Mouse (Mus musculus): ENCODE measurements around the gene Epn3.

Gene Epn3

GRCm38 (mm10) chr11:94471740-94472584 lies 27.8 kb downstream of the Epn3 start:
- DNase-seq (ENCODE audit: low spot score): no peak

DNA sequence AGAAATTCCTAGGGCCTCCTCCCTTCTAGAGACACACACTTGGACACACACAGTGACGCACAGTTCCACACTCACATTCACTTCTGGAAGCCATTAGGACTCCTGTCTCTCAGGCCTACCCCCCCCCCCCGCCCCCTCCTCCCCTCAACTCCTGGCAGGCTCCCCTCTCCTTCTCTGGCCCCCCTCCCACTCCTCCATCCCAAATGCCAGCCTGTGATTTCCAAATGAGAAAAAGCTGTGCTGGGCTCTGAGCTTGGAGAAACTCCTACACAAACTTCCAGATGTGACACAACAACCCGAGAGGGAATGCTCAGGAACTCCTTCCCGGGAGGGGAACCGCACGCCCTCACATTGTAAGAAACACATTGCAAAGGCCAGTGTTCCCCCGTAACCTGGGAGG lies 29.4 kb downstream of the Epn3 start:
- DNase-seq (ENCODE audit: low spot score): no peak

DNA sequence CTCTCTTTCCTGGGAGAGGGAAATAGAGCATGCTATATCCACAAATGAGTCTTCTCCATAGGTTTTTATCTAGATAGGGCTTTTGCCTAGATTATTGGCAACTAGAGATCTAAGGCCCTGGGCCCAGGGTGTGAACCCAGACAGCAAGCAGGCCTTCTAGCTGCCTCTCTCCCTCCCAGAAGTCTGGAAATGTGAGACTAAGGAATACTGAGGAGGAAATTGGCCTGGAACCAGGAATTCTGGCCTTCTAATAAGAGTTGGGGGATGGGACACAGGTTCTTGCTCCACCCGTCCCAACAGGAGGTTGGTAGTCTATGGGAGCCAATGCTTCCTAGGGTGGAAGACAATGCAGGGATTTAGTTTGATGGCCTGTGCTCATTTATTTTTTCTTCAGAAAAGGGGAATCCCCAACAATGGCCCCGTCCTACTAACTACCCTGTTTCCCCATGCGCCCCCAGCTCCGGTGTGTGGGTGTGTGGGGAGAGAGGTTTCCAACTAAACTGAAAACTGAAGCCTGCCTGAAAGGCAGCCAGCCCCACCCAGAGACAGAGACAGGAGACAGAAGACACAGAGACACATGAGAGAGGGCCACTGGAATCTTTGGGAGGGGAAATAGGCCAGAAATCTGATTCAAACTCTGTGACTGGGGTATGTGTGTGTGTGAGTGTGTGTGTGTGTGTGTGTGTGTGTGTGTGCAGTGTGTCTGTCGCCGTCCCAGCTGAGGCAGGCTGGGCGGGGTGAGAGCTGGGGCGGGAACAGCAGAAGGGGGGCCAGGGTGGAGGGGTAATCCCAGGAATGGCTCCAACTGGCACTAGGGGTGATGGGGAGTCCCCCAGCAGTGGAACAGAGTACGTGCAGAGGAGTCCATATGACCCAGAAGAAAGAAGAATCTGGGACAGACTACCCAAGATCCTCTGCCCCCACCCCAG lies 30.4 kb downstream of the Epn3 start:
- no peak for DNase-seq (ENCODE audit: low spot score)

- DNase-seq (ENCODE audit: low spot score): no peak
These were observed 31.2 kb downstream of the Epn3 start for GRCm38 (mm10) chr11:94468582-94469064.

DNA sequence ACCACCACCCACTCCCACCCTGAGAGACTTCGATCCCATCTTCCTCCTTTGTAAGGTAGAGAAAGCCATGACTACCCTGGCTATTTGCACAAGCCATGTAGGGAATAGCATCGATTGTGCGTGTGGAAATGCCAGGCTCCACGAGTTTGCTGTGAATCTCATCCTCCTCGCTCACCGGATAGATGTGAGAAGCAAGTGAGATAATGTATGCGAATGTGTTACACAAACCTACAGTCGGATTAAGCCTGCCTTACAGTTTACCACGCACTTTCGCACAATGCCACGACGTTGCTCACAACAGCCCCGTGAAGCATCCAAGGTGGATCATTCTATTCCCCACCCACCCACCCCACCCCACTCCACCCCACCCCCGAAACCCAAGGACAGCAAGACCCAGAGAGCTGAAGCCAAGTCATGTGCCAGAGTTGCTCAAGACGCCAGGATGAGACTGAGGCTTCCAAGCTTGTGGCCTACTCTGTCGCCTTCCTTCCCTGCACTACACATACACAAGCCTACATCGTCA lies 33.4 kb downstream of the Epn3 start:
- no peak for DNase-seq (ENCODE audit: low spot score)

DNA sequence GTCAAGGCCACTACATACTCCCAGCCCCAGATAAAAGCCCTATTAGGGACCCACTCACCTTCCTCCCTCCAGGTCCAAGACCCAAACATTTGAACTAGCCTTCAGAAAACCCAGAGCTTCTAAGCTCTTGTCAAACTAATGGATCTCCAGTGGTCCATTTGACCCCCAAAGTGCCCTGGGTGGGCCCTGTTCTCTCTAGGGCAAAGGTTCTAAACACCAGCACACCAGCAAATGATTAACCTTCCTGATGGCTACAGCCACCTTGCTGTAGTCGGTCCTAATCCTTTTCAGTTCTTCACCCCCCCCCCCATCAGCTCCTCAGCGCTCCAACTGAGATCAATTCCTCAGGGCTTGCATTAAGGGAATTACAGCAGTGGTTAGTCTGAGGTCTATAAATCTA lies 35.6 kb downstream of the Epn3 start:
- no peak for DNase-seq (ENCODE audit: low spot score)

DNA sequence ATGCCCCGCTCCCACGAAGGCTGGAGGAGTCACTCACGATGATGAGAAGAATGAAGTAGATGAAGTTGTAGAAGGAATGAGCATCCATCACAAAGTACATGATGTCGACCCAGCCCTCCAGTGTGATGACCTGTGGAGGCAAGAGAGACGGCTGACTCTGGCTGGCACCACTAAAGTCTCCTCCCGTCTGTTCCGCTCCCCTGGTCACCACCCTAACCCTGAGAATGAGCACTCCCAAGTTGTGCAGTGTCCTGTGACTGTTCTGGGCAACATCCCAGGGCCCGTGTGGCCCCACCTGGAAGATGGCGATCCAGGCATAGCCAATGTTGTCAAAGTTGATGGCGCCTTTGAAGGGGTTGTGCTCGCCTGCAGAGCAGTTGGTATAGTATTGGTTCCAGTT lies 37.9 kb downstream of the Epn3 start:
- DNase-seq (ENCODE audit: low spot score): no peak

DNA sequence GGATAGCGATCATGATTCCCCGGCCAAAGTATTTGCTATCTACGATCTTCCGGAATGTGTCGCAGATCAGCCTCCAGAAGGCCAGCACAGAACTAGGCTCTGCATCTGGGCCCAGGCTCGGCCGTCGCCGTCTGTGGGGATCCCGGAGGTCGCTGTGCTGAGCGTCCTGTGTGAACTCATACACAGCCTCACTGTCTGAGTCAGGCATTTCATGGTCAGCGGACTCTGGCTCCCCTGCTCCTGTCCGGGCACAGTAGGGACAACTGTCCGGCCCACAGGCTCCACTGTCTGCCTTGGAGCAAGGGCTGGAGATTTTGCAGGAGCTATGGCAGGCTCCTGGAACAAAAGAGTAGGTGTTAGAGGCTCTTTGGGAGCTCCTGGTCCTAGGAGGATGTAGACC lies 42.8 kb downstream of the Epn3 start:
- no peak for DNase-seq (ENCODE audit: low spot score)

DNA sequence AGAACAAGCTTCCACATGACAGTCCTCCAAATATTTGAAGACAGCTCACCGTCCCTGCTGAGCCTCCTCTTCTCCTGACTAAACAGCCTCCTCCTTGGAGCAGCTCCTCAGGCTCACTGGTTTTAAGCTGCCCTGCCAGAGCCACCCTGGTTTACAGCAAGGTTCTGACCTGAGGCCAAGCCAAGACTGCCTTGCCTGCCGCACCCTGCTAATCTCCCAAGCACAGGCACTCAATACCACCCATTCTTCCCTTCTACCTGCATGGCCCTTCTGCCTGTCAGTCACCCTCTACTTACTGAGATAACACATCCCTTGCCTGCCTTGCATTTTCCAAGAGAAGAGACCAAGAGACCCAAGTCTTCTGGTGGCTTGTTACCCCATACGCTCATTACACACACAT lies 43.4 kb downstream of the Epn3 start:
- DNase-seq (ENCODE audit: low spot score): no peak

- no peak for DNase-seq (ENCODE audit: low spot score)
These were observed 44.5 kb downstream of the Epn3 start for GRCm38 (mm10) chr11:94455161-94455820.

DNA sequence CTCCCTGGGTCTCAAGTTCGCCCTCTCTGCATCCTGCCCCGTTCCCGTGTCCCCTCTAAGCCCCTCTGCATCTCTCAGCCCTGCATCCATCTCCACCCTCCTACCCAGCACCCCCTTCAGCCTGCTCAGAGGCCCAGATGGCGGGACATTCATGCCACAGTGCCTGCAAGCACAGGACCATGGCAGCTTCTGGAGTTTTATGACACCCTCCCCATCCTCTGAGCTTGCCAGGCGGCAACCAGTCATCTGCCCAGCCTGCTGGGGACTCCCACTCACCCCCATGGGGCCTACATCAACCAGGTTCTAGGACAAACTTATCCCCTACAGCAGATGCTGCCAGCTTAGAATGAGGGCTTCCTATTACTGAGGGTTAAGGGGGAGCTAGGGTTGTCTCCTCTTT lies 45.0 kb downstream of the Epn3 start:
- no peak for DNase-seq (ENCODE audit: low spot score)

DNA sequence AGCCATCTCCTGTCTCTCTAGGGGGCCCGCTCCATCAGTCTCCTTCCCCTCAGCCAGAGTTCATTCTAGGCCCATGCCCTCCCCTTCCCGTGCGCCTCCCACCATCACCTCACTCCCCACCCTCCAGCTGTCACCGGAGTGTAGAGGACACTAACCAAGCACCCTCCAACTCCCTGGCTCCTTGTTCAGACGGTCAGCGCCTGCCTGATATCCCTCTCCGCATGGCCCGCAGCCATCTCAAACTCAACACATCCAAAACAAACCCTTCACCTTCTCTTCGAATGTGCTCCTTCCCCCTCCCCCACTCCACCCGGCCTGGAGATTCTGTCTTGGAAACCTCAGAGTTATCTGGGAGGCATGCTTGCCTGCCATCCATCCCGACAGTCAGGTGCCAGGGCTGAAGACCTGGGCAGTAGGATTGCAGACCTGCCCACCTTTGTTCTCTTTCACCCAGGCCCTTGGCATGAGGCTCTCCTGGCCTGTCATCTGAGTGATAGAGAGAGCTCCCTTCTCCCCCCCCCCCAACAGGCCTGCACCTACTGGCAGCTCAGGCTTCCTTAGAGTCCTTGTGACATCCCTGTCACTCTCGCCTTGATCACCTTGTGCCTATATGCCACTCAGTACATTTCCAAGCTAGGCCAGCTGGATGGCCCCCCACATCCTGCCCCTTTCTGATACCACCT lies 48.5 kb downstream of the Epn3 start:
- DNase-seq (ENCODE audit: low spot score): no peak

- no peak for DNase-seq (ENCODE audit: low spot score)
These were observed 49.9 kb downstream of the Epn3 start for GRCm38 (mm10) chr11:94449886-94450285.

- no peak for DNase-seq (ENCODE audit: low spot score)
These were observed 50.5 kb downstream of the Epn3 start for GRCm38 (mm10) chr11:94449239-94449638.

- DNase-seq (ENCODE audit: low spot score): no peak
These were observed 52.8 kb downstream of the Epn3 start for GRCm38 (mm10) chr11:94447017-94447416.

- no peak for DNase-seq (ENCODE audit: low spot score)
These were observed 54.5 kb downstream of the Epn3 start for GRCm38 (mm10) chr11:94445300-94445699.

GRCm38 (mm10) chr11:94444829-94445228 lies 54.9 kb downstream of the Epn3 start:
- no peak for DNase-seq (ENCODE audit: low spot score)

DNA sequence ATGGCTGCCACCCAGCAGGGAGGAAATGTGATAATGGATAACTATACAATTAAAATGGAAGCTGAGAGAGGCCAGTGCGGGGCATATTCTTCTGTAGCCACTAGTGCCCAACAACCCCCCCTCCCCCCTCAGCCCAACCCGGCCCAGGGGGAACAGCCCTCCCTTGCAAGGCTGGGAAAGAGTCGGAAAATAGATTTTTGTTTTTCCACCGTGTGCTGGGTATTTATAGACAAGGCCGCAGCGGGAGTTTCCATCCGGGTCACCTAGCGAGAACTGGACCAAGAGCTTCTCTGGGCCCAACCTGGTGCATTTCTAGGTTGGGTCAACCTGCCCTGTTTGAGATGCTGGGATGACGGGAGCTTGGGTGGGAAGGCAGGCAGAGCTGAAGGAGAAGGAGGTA lies 58.0 kb downstream of the Epn3 start:
- DNase-seq (ENCODE audit: low spot score): no peak

DNA sequence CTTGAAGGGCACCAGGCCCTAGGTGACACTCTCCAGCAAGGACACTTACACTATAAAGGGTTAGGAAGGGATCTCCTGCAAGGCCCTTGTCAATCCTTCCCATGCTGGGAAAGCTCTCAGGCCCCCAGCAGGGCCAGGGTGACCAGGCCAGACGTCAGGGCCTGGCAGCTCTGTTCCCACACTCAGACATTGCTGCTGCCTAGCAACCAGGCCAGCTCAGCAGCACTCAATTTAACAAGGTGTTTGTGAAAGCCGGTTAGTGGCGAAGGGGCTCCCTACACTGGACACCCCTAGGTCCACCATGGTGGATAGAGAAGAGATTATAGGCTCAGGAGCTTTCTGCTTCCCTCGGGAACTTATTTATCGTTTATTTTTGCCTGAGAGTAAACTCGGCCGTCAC lies 58.7 kb downstream of the Epn3 start:
- DNase-seq (ENCODE audit: low spot score): no peak

- DNase-seq (ENCODE audit: low spot score): no peak
These were observed 59.4 kb downstream of the Epn3 start for GRCm38 (mm10) chr11:94440421-94440820.
